Mouse (Mus musculus): ENCODE measurements around the gene Clta.

Gene Clta

GRCm38 (mm10) chr4:44004126-44004525 lies at the start of gene Clta:
TSS of gene Clta (plus strand) at chr4:44004452.
- in situ Hi-C loops (cut with MboI, MseI): no loop called here

- in situ Hi-C loops (cut with MboI, MseI): loop anchor here (25.0 kb wide), 1 partner anchor 920 kb away; the partner anchor contains the start of genes Fam214b, Pigo and Stoml2
Observed at GRCm38 (mm10) chr4:43957292-43957845, 46.9 kb upstream of the Clta start, which contains the start of gene Glipr2. TSS of gene Glipr2 (plus strand) at chr4:43957401.

GRCm38 (mm10) chr4:43957846-43958461 lies 46.3 kb upstream of the Clta start:
- in situ Hi-C loops (cut with MboI, MseI): loop anchor here (25.0 kb wide), 1 partner anchor 921 kb away; the partner anchor contains the start of genes Fam214b, Pigo and Stoml2

GRCm38 (mm10) chr4:43959523-43960179 lies 44.6 kb upstream of the Clta start:
- in situ Hi-C loops (cut with MboI, MseI): loop anchor here (5.0 to 25.0 kb wide), 2 partner anchors 462 to 922 kb away; partner anchors contain the start of genes Arhgef39, Fam214b, Pigo and Stoml2

GRCm38 (mm10) chr4:43960207-43960606 lies 44.0 kb upstream of the Clta start:
- in situ Hi-C loops (cut with MboI, MseI): loop anchor here (5.0 to 25.0 kb wide), 2 partner anchors 463 to 923 kb away; partner anchors contain the start of genes Arhgef39, Fam214b, Pigo and Stoml2

- in situ Hi-C loops (cut with MboI, MseI): loop anchor here (5.0 to 25.0 kb wide), 2 partner anchors 467 to 927 kb away; partner anchors contain the start of genes Arhgef39, Fam214b, Pigo and Stoml2
Observed at GRCm38 (mm10) chr4:43964326-43964833, 39.9 kb upstream of the Clta start.

GRCm38 (mm10) chr4:43964951-43965684 lies 39.1 kb upstream of the Clta start:
- in situ Hi-C loops (cut with MboI, MseI): loop anchor here (5.0 to 25.0 kb wide), 2 partner anchors 468 to 928 kb away; partner anchors contain the start of genes Arhgef39, Fam214b, Pigo and Stoml2

GRCm38 (mm10) chr4:43965856-43966535 lies 38.3 kb upstream of the Clta start:
- in situ Hi-C loops (cut with MboI, MseI): loop anchor here (25.0 kb wide), 1 partner anchor 929 kb away; the partner anchor contains the start of genes Fam214b, Pigo and Stoml2

- in situ Hi-C loops (cut with MboI, MseI): loop anchor here (25.0 kb wide), 1 partner anchor 931 kb away; the partner anchor contains the start of genes Fam214b, Pigo and Stoml2
Observed at GRCm38 (mm10) chr4:43968650-43969049, 35.6 kb upstream of the Clta start.

- in situ Hi-C loops (cut with MboI, MseI): loop anchor here (25.0 kb wide), 1 partner anchor 932 kb away; the partner anchor contains the start of genes Fam214b, Pigo and Stoml2
Observed at GRCm38 (mm10) chr4:43969373-43969772, 34.9 kb upstream of the Clta start.

- in situ Hi-C loops (cut with MboI, MseI): loop anchor here (25.0 kb wide), 1 partner anchor 933 kb away; the partner anchor contains the start of genes Fam214b, Pigo and Stoml2
Observed at GRCm38 (mm10) chr4:43970393-43971330, 33.6 kb upstream of the Clta start.

- in situ Hi-C loops (cut with MboI, MseI): loop anchor here (25.0 kb wide), 1 partner anchor 934 kb away; the partner anchor contains the start of genes Fam214b, Pigo and Stoml2
Observed at GRCm38 (mm10) chr4:43971541-43972136, 32.6 kb upstream of the Clta start.

- in situ Hi-C loops (cut with MboI, MseI): loop anchor here (25.0 kb wide), 1 partner anchor 935 kb away; the partner anchor contains the start of genes Fam214b, Pigo and Stoml2
Observed at GRCm38 (mm10) chr4:43972137-43972591, 32.1 kb upstream of the Clta start.

- in situ Hi-C loops (cut with MboI, MseI): loop anchor here (25.0 kb wide), 1 partner anchor 936 kb away; the partner anchor contains the start of genes Fam214b, Pigo and Stoml2
Observed at GRCm38 (mm10) chr4:43973526-43973981, 30.7 kb upstream of the Clta start.

GRCm38 (mm10) chr4:43974914-43975616 lies 29.2 kb upstream of the Clta start:
- in situ Hi-C loops (cut with MboI, MseI): loop anchor here (25.0 kb wide), 1 partner anchor 938 kb away; the partner anchor contains the start of genes Fam214b, Pigo and Stoml2

- in situ Hi-C loops (cut with MboI, MseI): no loop called here
Observed at GRCm38 (mm10) chr4:43976223-43976740, 28.0 kb upstream of the Clta start.

Data from regulatory T cell (primary cell).